Mouse (Mus musculus) heart, embryonic 10.5 days (tissue): ENCODE data around the gene Ugt1a6a. TPM values are rescaled to one million over a fixed set of nuclear protein-coding genes. Genes with fewer than 3 reads are reported as not detected.
"Not testable (repeated sequence)": the region's sequence is repeated elsewhere in the genome, so short reads cannot be mapped to it uniquely, and the experiment has no call there.

Experiments
- DNase-seq: peaks from one replicate; pipeline ENCODE4 v3.0.0-alpha.2; 2017; ENCODE audit warnings: low spot score
- H3K27ac ChIP-seq: fragments of 300-500 bp; sonication (generic); 2 replicates; pipeline ENCODE4 v1.5.1; 2016; ENCODE audit warnings: mild to moderate bottlenecking
- H3K27me3 ChIP-seq: fragments of 300-500 bp; sonication (generic); 2 replicates; pipeline ENCODE4 v1.6.1; 2016; ENCODE audit warnings: mild to moderate bottlenecking; ENCODE audit not compliant: poor library complexity, insufficient read depth, severe bottlenecking
- H3K36me3 ChIP-seq: fragments of 300-500 bp; sonication (generic); 2 replicates; pipeline ENCODE4 v1.6.1; 2016; ENCODE audit warnings: mild to moderate bottlenecking, moderate library complexity
- H3K4me1 ChIP-seq: fragments of 300-500 bp; sonication (generic); 2 replicates; pipeline ENCODE4 v1.6.1; 2016; ENCODE audit warnings: mild to moderate bottlenecking
- H3K4me3 ChIP-seq: fragments of 300-500 bp; sonication (generic); 2 replicates; pipeline ENCODE4 v1.5.1; 2016; ENCODE audit warnings: mild to moderate bottlenecking, moderate library complexity
- H3K9me3 ChIP-seq: fragments of 300-500 bp; sonication (generic); 2 replicates; pipeline ENCODE4 v1.6.1; 2016; ENCODE audit warnings: mild to moderate bottlenecking, moderate library complexity
- WGBS: fragments of 180-500 bp; shearing (Covaris S2); methylation state at CpG from one replicate; pipeline ENCODE4 v1.1.7; 2016; 5-methylcytosine and 5-hydroxymethylcytosine counted together
- polyA plus RNA-seq: library from polyadenylated mRNA; unstranded; fragments of >200 nt; fragmentation: Nextera tagmentation; extraction: Ambion mirVana; gene quantifications from 2 replicates; pipeline ENCODE4 v1.2.1, GENCODE M21; 2016

Ugt1a6a gene
- polyA plus RNA-seq, 1 experiment from 2014 or later: not detected

DNA sequence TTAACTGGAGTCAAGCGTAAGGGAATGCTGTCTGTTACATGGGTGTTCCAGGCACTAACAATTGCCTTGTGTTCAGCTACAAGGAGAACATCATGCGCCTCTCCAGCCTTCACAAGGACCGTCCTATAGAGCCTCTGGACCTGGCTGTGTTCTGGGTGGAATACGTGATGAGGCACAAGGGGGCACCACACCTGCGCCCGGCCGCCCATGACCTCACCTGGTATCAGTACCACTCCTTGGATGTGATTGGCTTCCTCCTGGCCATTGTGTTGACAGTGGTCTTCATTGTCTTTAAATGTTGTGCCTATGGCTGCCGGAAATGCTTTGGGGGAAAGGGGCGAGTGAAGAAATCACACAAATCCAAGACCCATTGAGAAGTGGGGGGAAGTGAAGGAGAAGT, 83.4 kb downstream of the Ugt1a6a start:
- WGBS: 70% methylated on average over 9 of the region's 9 CpGs

DNA sequence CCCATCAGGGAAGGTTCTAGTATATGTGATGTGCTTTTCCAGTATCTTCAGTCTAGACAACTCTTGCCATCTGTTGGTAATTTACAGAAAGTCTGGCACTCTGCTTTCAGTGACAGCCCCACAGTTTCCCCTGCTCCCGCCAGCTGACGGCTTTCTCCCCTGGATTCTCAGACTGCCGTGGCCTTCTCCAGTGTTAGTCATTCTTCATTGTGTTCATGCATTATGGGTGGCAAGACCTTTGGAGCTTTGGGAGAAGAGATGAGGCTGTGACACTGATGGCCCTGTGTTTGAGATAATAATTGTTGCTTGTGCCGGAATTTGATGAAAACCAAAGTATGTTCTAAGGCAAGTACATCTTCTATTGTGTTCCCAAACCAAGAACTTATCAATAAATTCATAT, 84.0 kb downstream of the Ugt1a6a start:
- DNase-seq: peak; percentile 84
- no peak overlapping the region for H3K27ac ChIP-seq
- no peaks in the 10 kb centered on the region for H3K36me3 ChIP-seq
- peaks cover 38% of the 10 kb centered on the region for H3K9me3 ChIP-seq
- WGBS: 47% methylated on average over 4 of the region's 4 CpGs
- H3K4me1 ChIP-seq: no peaks in the 10 kb centered on the region
- H3K27me3 ChIP-seq: no peaks in the 10 kb centered on the region
- H3K4me3 ChIP-seq: no peak overlapping the region

More for the DNA sequence above, 83.4 kb downstream of the Ugt1a6a start:
- H3K9me3 ChIP-seq: peaks cover 43% of the 10 kb centered on the region
- H3K4me1 ChIP-seq: no peaks in the 10 kb centered on the region
- no peaks in the 10 kb centered on the region for H3K36me3 ChIP-seq
- no peak overlapping the region for H3K27ac ChIP-seq
- H3K27me3 ChIP-seq: no peaks in the 10 kb centered on the region
- H3K4me3 ChIP-seq: no peak overlapping the region
- peak; percentile 91 for DNase-seq

DNA sequence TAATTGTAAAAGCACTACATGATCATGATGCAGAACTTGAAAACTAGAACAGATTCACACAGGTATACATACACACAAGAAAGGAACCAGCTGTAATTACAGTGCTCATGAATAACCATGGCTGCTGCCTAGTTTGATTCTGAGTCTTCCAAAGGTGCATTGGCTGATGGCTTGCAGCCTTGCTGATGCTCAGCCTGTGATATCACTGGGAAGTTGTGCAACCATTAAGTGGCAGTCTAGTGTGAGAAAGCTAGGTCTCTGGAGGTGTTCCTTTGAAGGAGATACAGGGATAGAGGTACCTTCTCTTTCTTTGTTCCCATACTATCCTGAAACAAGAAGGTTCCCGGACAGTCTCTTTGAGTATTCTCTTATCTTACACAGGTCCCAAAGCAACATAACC, 84.4 kb downstream of the Ugt1a6a start:
- DNase-seq: no peak
- Histone ChIP-seq H3K36me3 (no peaks in the 10 kb centered on the region), H3K27ac (no peak overlapping the region), H3K9me3 (peaks cover 33% of the 10 kb centered on the region), H3K4me3 (no peak overlapping the region), H3K27me3 (no peaks in the 10 kb centered on the region), H3K4me1 (no peaks in the 10 kb centered on the region)
- 10% methylated on average over 1 of the region's 1 CpGs for WGBS

DNA sequence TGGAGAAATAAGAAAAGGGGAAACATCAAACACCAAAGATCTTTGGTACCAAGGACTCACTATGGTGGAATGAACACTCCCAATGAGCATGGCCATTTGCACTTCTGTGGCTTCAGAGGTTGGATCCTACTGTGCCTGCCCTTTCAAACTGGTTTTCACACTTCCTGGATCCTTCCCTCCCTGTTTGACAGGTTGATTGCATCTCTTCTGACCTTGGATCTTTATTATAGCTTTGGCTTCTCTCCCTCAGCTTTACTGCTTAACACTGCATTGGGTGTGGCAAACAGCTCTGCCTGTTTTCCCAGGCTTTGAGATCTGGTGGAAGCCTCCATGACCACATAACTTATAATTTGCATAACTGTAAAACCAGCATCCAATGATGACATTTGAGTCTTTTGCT, 85.7 kb downstream of the Ugt1a6a start:
- H3K27me3 ChIP-seq: no peaks in the 10 kb centered on the region
- peaks cover 23% of the 10 kb centered on the region for H3K9me3 ChIP-seq
- DNase-seq: peak; percentile 81
- no peak overlapping the region for H3K27ac ChIP-seq
- H3K4me3 ChIP-seq: no peak overlapping the region
- H3K4me1 ChIP-seq: no peaks in the 10 kb centered on the region
- no peaks in the 10 kb centered on the region for H3K36me3 ChIP-seq

DNA sequence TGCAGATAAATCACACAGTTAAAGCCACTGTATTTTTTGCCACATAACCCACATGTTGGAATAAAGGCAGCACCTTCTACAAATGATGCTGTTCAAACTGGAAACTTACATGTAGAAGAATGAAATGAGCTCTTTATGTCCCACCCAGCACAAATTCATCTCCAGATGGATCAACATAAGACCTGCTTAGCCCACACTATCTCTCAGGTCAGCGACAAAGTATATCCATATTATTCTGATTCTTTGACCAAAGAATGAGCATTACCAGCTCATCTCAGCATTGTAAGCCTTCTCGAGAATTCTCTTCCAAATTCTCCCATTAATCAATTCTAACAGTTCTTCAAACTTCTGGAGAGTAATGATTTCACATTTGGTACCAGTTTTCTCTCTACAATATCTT, 87.6 kb downstream of the Ugt1a6a start:
- WGBS: 50% methylated on average over 2 of the region's 2 CpGs
- Histone ChIP-seq H3K4me1 (no peaks in the 10 kb centered on the region), H3K4me3 (no peak overlapping the region), H3K36me3 (no peaks in the 10 kb centered on the region), H3K9me3 (peaks cover 25% of the 10 kb centered on the region), H3K27ac (no peak overlapping the region), H3K27me3 (no peaks in the 10 kb centered on the region)
- DNase-seq: peak; percentile 64

DNA sequence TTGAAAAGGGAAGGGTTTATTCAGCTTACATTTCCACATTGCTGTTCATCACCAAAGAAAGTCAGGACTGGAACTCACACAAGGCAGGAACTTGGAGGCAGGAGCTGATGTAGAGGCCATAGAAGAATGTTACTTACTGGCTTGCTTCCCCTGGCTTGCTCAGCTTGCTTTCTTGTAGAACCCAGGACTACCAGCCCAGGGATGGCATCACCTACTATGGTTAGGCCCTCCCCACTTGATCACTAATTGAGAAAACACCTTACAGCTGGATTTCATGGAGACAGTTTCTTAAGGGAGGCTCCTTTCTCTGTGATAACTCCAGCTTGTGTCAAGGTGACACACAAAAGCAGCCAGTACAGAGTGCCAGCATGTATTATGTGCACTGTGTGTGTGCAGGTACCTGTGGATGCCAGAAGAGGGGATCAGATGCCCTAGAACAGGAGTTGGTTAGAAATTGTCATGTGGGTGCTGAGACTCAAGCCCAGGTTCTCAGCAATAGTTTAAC, 88.5 kb downstream of the Ugt1a6a start:
- H3K36me3 ChIP-seq, H3K4me3 ChIP-seq, H3K27me3 ChIP-seq, H3K27ac ChIP-seq, H3K4me1 ChIP-seq: not testable (repeated sequence)
- peak; percentile 79 for DNase-seq
- peaks cover 28% of the 10 kb centered on the region for H3K9me3 ChIP-seq

DNA sequence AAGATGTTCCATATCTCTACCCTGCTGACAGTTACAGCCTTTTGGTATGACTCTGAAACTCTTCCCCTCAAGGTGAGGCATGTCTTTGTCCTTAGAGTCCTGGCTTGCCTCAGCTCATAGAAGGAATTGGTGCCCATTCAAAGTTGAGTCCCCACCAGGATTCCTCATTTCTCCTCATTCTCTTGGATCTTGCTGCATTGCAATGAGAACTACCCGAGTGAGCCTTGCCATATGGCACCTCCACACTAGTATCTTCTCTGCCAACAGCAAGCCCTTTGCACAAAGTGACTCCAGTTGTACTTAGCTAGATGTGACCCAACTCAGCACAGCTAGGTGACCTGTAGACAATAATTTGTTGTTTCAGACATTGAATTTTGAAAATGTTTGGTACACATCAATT, 89.0 kb downstream of the Ugt1a6a start:
- Histone ChIP-seq H3K27ac (no peak overlapping the region), H3K4me3 (no peak overlapping the region), H3K36me3 (no peaks in the 10 kb centered on the region), H3K9me3 (peaks cover 34% of the 10 kb centered on the region), H3K4me1 (no peaks in the 10 kb centered on the region), H3K27me3 (no peaks in the 10 kb centered on the region)
- peak; percentile 86 for DNase-seq
- WGBS: 44% methylated on average over 1 of the region's 1 CpGs

DNA sequence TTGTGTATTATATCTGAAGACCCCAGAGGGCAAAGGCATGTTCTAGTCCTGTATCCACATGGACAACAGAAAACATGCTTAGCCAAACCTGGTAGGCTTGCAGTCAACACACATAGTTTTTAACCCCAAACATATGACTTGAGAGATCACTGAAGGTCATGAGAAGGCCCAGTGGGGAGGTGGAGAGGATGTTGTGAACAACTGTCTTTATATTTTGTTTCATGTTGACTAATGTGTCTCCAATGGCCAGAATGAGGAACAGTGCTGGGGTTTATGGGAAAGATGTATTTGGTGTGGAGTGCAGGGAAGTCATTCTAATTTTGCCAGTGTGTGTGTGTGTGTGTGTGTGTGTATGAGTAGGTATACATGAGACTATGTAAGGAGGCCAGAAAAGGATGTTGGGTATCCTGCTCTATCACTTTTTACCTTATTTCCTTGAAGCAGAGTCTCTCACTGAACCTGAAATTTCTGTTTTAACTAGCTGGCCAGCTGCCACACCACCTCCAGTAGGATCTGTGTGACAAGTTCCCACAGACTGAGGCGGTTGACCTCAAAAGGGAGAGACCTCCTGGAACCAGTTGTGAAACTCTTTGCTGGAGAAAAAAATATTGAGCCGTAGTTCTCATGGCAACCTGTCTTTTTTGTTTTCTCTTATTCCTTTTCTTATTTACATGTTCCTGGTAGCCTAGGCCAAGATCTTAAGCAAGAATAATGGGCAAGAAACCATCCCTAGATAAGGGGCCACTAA, 89.6 kb downstream of the Ugt1a6a start:
- H3K4me3 ChIP-seq: no peak overlapping the region
- H3K27me3 ChIP-seq: no peaks in the 10 kb centered on the region
- H3K36me3 ChIP-seq: no peaks in the 10 kb centered on the region
- 64% methylated on average over 2 of the region's 2 CpGs for WGBS
- H3K4me1 ChIP-seq: no peaks in the 10 kb centered on the region
- DNase-seq: peak; percentile 80
- H3K27ac ChIP-seq: no peak overlapping the region
- H3K9me3 ChIP-seq: peaks cover 40% of the 10 kb centered on the region

DNA sequence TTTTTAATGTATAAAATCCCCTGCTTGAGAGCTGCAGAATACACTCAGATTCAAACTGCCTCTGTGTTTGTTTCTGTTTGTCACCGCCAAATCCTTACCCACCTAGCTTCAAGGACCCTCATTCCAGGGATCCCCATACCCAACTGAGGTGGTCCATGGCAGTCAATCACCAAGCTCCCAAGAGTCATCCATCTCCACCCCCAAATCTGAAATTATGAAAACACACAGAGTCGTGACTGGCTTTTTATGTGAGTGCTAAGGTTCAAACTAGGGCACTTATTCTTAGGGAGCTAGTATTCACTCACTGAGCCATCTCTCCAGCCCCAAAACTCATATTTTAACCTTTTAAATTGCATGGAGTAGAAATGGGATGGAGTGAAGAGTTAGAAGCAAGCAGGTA, 90.7 kb downstream of the Ugt1a6a start:
- DNase-seq: peak; percentile 76
- H3K36me3 ChIP-seq, H3K4me3 ChIP-seq, H3K27ac ChIP-seq, H3K4me1 ChIP-seq, H3K27me3 ChIP-seq: not testable (repeated sequence)
- peaks cover 51% of the 10 kb centered on the region for H3K9me3 ChIP-seq
- 33% methylated on average over 2 of the region's 2 CpGs for WGBS

DNA sequence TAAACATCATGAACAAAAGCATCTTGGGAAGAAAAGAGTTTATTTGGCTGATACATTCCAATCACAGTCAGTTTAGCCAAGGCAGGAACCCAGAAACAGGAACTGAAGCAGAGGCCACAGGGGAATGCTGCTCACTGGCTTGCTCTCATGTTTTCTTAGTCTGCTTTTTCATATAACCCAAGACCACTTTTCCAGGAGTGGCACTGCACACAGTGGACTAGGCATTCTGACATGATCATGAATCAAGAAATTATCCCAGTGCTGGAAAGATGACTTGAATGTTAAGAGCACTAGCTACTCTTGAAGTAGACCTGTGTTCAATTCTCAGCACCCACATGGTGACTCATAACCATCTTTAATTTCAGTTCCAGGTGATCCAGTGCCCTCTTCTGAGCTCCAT, 91.1 kb downstream of the Ugt1a6a start:
- DNase-seq: peak; percentile 74
- Histone ChIP-seq H3K4me3 (no peak overlapping the region), H3K27ac (no peak overlapping the region), H3K4me1 (no peaks in the 10 kb centered on the region), H3K27me3 (no peaks in the 10 kb centered on the region), H3K36me3 (no peaks in the 10 kb centered on the region), H3K9me3 (peaks cover 55% of the 10 kb centered on the region)

DNA sequence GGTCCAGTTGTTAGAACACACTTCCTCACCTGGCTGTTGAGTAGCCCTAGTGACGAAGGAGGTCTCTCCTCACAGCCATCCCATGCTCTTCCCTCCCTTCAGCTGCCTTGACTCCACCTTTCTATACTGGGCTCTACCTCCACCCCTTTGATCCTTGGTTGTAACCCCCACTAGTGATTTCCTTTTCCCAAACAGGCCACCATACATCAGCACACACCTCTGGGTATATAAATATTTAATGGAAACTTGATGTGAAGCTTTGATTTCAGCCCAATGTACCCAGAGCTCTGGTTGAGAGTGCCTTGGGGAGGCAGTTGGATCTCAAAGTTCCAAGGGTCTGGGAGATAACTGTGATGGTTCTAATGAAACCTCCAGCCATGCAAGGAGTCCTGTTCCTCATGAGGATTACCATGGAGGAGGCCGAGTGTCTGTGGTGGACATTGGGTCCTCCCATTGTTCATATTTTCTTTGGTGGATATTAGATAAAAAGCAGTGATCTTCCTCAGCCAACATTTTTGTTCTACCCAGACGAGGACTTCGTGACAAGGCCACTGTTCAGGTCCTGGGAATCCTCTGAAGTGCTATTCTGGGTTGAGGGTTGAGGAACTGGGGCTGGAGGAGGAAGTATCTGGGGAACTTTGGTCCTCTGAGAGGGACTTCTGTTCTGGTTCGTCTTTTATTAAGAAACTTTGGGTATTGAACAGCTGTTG, 92.2 kb downstream of the Ugt1a6a start, which contains the start of gene Mroh2a:
Mroh2a (plus strand) TSS at position 317 of the 710 bp plus-strand sequence.
- WGBS: 50% methylated on average over 5 of the region's 5 CpGs
- no peak within 1 kb of the TSS for H3K4me3 ChIP-seq
- peak; percentile 78 for DNase-seq
- no peaks in the 10 kb centered on the region for H3K4me1 ChIP-seq
- no peaks in the 10 kb centered on the region for H3K36me3 ChIP-seq
- H3K9me3 ChIP-seq: peaks cover 65% of the 10 kb centered on the region
- H3K27me3 ChIP-seq: no peaks in the 10 kb centered on the region
- no peak within 1 kb of the TSS for H3K27ac ChIP-seq

DNA sequence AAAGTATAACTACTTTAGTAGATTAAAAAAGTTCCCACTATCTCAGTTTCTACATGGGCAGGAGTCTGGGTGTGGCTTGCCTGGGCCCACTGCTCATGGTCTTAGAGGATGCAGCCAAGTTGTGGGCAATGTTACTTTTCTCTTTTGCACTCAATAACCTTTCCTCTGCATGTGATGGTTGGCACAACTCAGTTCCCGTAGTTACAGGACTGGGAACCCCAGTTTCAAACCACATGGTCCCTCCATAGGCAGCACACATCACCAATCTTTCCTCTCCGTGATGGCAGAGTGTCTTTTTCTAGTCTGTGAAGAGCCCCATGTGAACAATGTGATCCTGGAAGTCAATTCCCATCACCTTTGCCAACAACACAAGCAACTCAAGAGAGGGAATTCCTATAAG, 92.9 kb downstream of the Ugt1a6a start:
- WGBS: 56% methylated on average over 2 of the region's 2 CpGs
- Histone ChIP-seq H3K27me3 (no peaks in the 10 kb centered on the region), H3K9me3 (peaks cover 72% of the 10 kb centered on the region), H3K4me3 (no peak overlapping the region), H3K4me1 (no peaks in the 10 kb centered on the region), H3K27ac (no peak overlapping the region), H3K36me3 (no peaks in the 10 kb centered on the region)
- peak; percentile 78 for DNase-seq

DNA sequence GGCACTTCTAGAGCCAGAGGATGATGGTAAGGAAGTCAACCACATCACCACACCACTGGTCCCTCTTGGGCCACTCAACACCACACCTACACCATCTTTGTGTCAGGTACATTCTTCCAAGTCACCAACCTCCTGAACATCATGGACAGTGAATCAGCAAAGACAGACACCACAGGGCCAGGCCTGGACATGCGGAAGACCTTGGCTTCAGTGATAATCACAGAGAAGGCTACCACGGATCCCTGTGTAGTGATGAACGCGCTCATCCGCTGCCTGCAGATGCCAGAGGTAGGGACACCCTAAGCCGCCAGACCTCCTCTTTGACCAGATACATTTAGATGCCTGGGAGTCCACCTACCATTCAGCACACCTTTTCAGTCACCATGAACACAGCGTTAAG, 93.5 kb downstream of the Ugt1a6a start:
- Histone ChIP-seq H3K4me3 (no peak overlapping the region), H3K27ac (no peak overlapping the region), H3K27me3 (no peaks in the 10 kb centered on the region), H3K36me3 (no peaks in the 10 kb centered on the region), H3K9me3 (peaks cover 78% of the 10 kb centered on the region), H3K4me1 (no peaks in the 10 kb centered on the region)
- DNase-seq: peak; percentile 88
- 64% methylated on average over 7 of the region's 7 CpGs for WGBS
